Mouse (Mus musculus) C2C12 (cell line): Measurements from ENCODE around the gene Btg4.

Experiments
- CTCF ChIP-seq: IDR thresholded peaks from one replicate; pipeline ENCODE4 v1.5.1; 2011; ENCODE audit not compliant: control insufficient read depth, insufficient read depth, insufficient read length
- USF1 ChIP-seq: IDR thresholded peaks from one replicate; pipeline ENCODE4 v1.6.1; 2011; ENCODE audit warnings: low read depth, mild to moderate bottlenecking, control low read depth, moderate library complexity

- TF ChIP-seq CTCF (peak; percentile 78), USF1 (no peak)
These were observed 101.2 kb downstream of the Btg4 start for GRCm38 (mm10) chr9:51161771-51162388.
